Mouse (Mus musculus): ENCODE measurements around the gene Mymx.
A peak's percentile ranks its signal among the peaks of the same experiment; 100 is the strongest.

- 0 out of 2 replicates have a peak, but pooled peaks have one; percentile 22 for TF ChIP-seq POLR2A (IDR thresholded peaks at IDR 0.05; ENCODE audit: borderline replicate concordance, extremely low read depth, low read depth, low read length)
- TF ChIP-seq CTCF (IDR thresholded peaks at IDR 0.05; ENCODE audit: insufficient read depth, low read length), result no peak
These were observed 9.9 kb downstream of the Mymx start for GRCm38 (mm10) chr17:45591701-45592605.

Data from lung, adult 2 months (tissue).